In the genomic region with DNA sequence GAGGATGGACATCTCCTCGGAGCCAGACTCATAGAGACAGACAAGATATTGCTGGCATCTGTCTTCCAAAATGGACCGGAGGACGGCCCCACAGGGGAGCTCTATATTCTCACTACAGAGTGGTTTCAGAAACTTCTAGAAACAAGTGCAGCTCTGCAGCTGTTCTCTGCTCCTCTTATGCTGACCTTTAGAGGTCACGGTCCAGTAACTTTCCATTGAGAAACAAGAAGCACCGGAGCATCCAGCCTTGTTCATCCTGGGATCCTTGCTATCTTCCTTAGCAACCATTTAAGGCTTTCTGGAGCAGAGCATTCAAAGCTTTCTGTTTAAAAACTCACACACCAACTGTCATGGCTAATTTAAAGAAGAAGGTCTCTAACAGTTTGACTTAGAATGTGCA, we compare ENCODE assay signal across 24 mouse cellular contexts.
"Had no signal": no experiment of that assay in that cellular context is flagged by ENCODE, and none has a peak within 500 bp of the region (broad histone marks: within the 10 kb centered on the region; RNA-seq: fewer than 3 reads in every experiment).

No protein-coding gene starts in this region.

- H3K4me1 ChIP-seq: forebrain, embryonic 15.5 days; heart, embryonic 13.5 days; heart, embryonic 15.5 days; hindbrain, embryonic 13.5 days; hindbrain, embryonic 15.5 days; limb, embryonic 10.5 days; limb, embryonic 12.5 days; liver, embryonic 13.5 days; liver, embryonic 15.5 days had no signal

- H3K36me3 ChIP-seq: forebrain, embryonic 15.5 days; heart, embryonic 13.5 days; heart, embryonic 15.5 days; hindbrain, embryonic 13.5 days; hindbrain, embryonic 15.5 days; limb, embryonic 10.5 days; limb, embryonic 12.5 days; liver, embryonic 13.5 days; liver, embryonic 15.5 days had no signal

- DNase-seq: forebrain, postnatal 0 days; gastrocnemius, postnatal 14 days; gastrocnemius, postnatal 36 days; heart, adult 11 months; heart, adult 2 months; heart, postnatal 14 days; heart, postnatal 36 days; liver; liver, embryonic 13.5 days; liver, postnatal 0 days had no signal

- H3K27ac ChIP-seq: forebrain, embryonic 15.5 days; heart, adult 2 months; heart, embryonic 13.5 days; heart, embryonic 15.5 days; hindbrain, embryonic 13.5 days; hindbrain, embryonic 15.5 days; hindbrain, postnatal 0 days; layer of hippocampus, adult 2 months; left cerebral cortex, adult 2 months; limb, embryonic 10.5 days; limb, embryonic 12.5 days; liver, embryonic 13.5 days; liver, embryonic 15.5 days had no signal

- ATAC-seq: forebrain, embryonic 15.5 days; forebrain, postnatal 0 days; hindbrain, postnatal 0 days; intestine, embryonic 16.5 days; liver, postnatal 0 days had no signal

- H3K9me3 ChIP-seq: forebrain, embryonic 15.5 days; heart, embryonic 13.5 days; heart, embryonic 15.5 days; hindbrain, embryonic 15.5 days; limb, embryonic 10.5 days; limb, embryonic 12.5 days; liver, embryonic 13.5 days; liver, embryonic 15.5 days had no signal

- H3K27me3 ChIP-seq: forebrain, embryonic 15.5 days; heart, embryonic 13.5 days; heart, embryonic 15.5 days; hindbrain, embryonic 13.5 days; hindbrain, embryonic 15.5 days; limb, embryonic 12.5 days; liver, embryonic 13.5 days; liver, embryonic 15.5 days had no signal

- H3K4me2 ChIP-seq: forebrain, embryonic 15.5 days; heart, embryonic 11.5 days; heart, embryonic 13.5 days; heart, embryonic 15.5 days; hindbrain, embryonic 13.5 days; hindbrain, embryonic 15.5 days; limb, embryonic 12.5 days; liver, embryonic 11.5 days; liver, embryonic 13.5 days; liver, embryonic 15.5 days had no signal

- H3K9ac ChIP-seq: forebrain, embryonic 15.5 days; forebrain, postnatal 0 days; heart, embryonic 13.5 days; heart, embryonic 15.5 days; hindbrain, embryonic 13.5 days; hindbrain, embryonic 15.5 days; limb, embryonic 12.5 days; liver, embryonic 13.5 days; liver, embryonic 15.5 days; liver, postnatal 0 days had no signal

- H3K4me3 ChIP-seq: forebrain, embryonic 15.5 days; heart, adult 2 months; heart, embryonic 13.5 days; heart, embryonic 15.5 days; hindbrain, embryonic 13.5 days; hindbrain, embryonic 15.5 days; layer of hippocampus, adult 2 months; left cerebral cortex, adult 2 months; limb, embryonic 10.5 days; limb, embryonic 12.5 days; liver, embryonic 13.5 days; liver, embryonic 15.5 days had no signal
